Mouse (Mus musculus): ENCODE measurements around the gene Nyap1.
A peak's percentile ranks its signal among the peaks of the same experiment; 100 is the strongest.

Gene Nyap1

DNA sequence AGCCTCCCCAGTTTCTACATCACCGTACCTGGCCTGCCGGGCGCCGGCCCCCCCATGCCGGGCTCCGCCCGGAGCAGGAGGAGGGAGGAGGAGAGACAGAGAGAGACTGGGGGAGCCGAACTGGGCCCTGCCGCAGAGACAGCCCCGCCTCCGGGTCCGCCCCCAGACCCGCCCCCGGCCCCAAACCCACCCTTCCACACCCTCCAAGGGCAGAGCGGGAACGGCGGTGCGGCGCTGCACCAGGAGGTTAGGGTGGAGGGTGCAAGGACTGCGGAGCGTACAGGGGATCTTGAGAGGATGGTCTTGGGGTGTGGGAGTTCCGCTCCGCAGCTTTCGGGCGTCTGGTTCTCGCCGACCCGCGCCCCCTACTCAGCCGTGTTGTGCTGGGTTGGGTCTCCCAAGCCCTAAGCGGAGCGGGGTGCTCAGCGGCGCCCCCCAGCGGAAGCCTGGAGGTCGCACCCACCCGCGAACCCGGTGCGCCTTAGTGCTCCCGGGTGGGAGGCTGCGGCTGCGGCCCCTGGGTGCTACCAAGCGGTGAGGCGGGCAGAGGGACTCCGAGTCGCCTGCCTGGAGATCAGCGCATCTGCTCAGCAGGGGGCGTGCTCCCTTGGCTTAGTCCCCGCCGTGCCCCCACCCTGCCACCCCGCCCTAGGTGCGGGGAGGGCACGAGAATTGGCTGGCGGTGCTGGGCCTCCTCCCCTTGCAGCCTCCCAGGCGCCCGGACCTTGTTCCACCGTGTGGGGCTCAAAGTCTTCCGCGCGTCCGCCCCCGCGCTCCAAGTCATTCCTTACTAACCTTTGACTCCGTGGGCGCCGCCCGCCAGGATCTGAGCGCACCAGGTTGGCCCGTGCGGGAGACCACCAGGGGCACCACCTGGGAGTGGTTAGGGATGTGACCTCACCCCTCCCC is at the start of gene Nyap1:
Gene Nyap1 (minus strand): TSS at position 585 of the 909 bp plus-strand sequence.
- peak; percentile 85 to 94 for DNase-seq (ENCODE audit: low spot score in 2 of 2)

GRCm38 (mm10) chr5:137788946-137789531 is 47.6 kb upstream of the Nyap1 start:
- DNase-seq (ENCODE audit: low spot score in 2 of 2): no peak

- DNase-seq (ENCODE audit: low spot score in 2 of 2): peak; percentile 35 to 77
These were observed 46.8 kb upstream of the Nyap1 start for GRCm38 (mm10) chr5:137788171-137788570.

DNA sequence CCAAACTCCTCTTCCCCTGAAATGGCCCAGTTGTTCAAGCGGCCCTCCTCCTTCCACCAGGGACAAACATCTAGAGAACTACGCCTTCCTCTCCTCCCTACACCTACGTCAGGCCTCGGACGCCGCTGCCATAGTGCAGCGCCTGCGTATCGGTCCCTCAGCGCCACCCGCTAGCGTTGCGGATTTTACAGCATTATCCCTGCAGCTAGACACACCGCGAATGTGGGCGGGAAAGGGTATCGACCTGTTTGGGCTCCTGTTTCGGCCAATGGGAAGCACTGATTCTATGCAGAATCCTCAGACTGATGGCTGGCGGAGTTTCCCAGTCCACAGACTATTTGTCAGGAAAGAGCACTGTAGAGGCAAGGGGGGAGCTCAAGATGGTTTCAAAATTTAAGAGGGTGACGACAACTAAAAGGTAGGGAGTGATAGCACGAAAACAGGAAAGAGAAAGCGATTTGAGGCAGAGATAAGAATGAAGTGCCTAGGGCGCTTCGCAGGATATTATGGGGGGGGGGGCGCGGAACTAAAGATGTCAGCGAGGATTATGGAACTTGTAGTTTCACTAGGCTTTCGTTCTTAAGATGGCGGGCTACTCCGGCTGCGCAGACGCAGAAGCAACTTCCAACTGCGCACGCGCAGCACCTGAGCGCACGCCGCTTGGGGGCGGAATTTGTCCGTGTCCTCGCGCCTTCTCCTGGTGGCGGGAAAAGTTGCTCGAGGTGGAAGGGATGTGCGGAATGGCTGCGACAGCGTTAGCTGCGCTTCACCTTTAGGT is 45.9 kb upstream of the Nyap1 start, which contains the start of the genes Mepce and Zcwpw1:
Gene Mepce (minus strand): TSS at position 505 of the 778 bp plus-strand sequence.
Gene Zcwpw1 (plus strand): TSS at position 648 of the 778 bp plus-strand sequence.
- DNase-seq (ENCODE audit: low spot score in 2 of 2): peak; percentile 95 to 99

- peak; percentile 99 to 100 for DNase-seq (ENCODE audit: low spot score in 2 of 2)
These were observed 44.9 kb upstream of the Nyap1 start for GRCm38 (mm10) chr5:137786109-137786942.

DNA sequence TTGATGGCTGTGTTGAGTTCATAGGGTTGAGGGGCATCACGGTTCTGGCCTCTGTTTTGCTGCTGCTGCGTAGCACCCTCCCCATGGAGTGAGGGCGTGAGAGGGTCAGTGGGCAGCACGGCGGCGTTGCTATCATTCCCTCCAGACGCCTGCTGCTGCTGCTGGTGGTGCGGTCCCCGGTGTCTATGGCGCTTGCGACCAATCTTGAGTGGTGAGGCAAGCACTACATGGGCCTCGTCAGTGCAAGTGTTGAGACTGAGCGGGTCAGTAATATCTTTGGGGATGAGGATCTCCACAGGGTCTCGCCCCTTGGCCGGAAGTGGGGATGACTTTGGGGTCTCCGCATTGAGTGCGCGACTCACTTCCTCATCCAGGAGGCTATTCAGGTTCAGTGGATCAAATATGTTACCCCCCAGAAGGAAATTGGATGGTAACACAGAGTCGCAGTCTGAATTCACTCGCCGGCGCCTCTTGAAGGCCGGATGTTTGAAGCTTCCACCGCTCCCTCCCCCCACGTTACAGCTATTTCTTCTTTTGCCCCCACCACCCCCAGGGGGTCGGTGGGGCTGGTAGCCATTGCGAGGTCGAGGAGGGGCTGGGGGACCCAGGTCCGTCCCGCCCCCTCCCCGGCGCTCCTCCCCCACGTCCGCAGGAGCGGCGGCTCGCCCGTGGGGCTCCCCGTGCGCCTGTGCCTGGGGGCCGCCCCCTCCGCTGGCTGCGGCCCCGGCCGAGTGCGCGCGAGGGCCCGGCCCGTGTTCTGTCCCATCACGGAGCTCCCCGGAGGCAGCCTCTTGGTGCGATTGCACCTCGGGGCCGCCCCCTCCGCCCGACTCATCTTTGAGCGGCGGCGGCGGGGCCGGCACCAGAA is 44.0 kb upstream of the Nyap1 start:
- peak; percentile 63 to 77 for DNase-seq (ENCODE audit: low spot score in 2 of 2)

GRCm38 (mm10) chr5:137784546-137784945 is 43.1 kb upstream of the Nyap1 start:
- no peak for DNase-seq (ENCODE audit: low spot score in 2 of 2)

GRCm38 (mm10) chr5:137783901-137784540 is 42.6 kb upstream of the Nyap1 start:
- DNase-seq (ENCODE audit: low spot score in 2 of 2): no peak

GRCm38 (mm10) chr5:137782776-137783522 is 41.5 kb upstream of the Nyap1 start:
- no peak for DNase-seq (ENCODE audit: low spot score in 2 of 2)

DNA sequence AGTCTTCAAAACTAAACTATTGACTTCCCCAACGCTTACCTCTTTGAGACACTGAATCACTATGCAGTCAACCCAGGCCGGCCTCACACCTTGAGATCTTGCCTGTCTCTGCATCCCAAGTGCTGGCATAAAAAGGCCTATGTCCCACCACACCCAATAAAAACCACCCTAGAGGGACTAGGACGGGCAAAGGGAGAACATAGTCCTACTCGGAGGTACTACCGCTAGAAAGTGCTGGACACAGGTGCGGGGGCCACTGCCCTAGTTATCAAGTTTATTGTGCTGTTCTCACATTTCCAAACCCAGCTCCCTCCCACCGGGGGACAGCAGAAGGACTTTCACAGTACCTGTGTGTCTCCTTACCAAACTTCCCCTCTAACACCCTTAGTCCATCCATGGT is 40.3 kb upstream of the Nyap1 start:
- no peak for DNase-seq (ENCODE audit: low spot score in 2 of 2)

DNA sequence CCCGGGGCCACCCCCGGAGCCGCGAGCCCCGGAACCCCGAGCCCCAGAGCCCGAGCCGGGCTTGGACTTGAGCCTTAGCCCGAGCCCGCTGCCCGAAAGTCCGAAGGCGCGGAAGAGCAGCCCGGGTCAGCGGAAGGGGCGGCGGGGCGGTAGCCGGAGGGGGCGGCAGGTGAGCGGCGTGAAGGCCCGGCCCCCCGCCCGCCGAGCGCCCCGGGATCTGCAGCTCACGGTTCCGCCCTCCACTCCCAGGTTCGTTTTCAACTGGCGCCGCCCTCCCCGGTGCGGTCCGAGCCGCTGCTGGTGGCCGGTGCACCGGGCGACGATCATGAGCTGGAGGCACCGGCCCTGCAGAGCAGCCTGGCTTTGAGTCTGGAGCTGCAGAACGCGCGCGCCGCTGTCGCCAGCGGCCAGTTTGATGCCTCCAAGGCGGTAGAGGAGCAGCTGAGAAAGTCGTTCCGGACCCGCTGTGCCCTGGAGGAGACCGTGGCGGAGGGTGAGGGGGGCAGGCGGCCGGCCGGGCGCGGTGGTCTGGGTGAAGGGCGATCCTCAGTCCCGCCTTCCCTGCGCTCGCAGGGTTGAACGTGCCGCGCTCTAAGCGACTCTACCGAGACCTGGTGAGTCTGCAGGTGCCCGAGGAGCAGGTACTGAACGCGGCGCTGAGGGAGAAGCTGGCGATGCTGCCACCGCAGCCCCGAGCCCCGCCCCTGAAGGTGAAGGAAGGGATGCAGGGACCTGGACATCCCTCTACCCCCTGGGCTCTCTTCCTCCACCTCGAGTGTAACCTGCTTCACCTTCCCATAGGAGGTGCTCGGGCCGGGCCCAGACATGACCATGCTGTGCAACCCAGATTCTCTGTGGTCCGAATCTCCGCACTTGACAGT is 37.9 kb upstream of the Nyap1 start:
- peak; percentile 58 to 83 for DNase-seq (ENCODE audit: low spot score in 2 of 2)

GRCm38 (mm10) chr5:137778635-137779034 is 37.2 kb upstream of the Nyap1 start, which contains the start of gene Ppp1r35:
Gene Ppp1r35 (plus strand): TSS chr5:137778849.
- peak; percentile 94 to 98 for DNase-seq (ENCODE audit: low spot score in 2 of 2)

GRCm38 (mm10) chr5:137777267-137777845 is 35.9 kb upstream of the Nyap1 start:
- no peak for DNase-seq (ENCODE audit: low spot score in 2 of 2)

- peak in 1 of 2 experiments; percentile 37 for DNase-seq (ENCODE audit: low spot score in 2 of 2)
These were observed 35.1 kb upstream of the Nyap1 start for GRCm38 (mm10) chr5:137776408-137776918.

GRCm38 (mm10) chr5:137775587-137776290 is 34.3 kb upstream of the Nyap1 start:
- no peak for DNase-seq (ENCODE audit: low spot score in 2 of 2)

GRCm38 (mm10) chr5:137772755-137773154 is 31.3 kb upstream of the Nyap1 start:
- no peak for DNase-seq (ENCODE audit: low spot score in 2 of 2)

Data from spleen, postnatal 4 days (tissue).